Mouse (Mus musculus): ENCODE results near the gene Vav1. TPM values are rescaled to one million over a fixed set of nuclear protein-coding genes. Genes with fewer than 3 reads are reported as not detected.
A peak's percentile ranks its signal among the peaks of the same experiment; 100 is the strongest.

The Vav1 gene
- polyA plus RNA-seq, 1 experiment from 2014 or later, result 1.4 TPM

GRCm38 (mm10) chr17:57237181-57237580 lies 41.7 kb upstream of the Vav1 start:
- 92% methylated on average over 9 of the region's 9 CpGs for WGBS
- H3K27ac ChIP-seq (ENCODE audit: low read depth, low read length), result no peak overlapping the region
- no peaks in the 10 kb centered on the region for H3K9me3 ChIP-seq (ENCODE audit: control insufficient read depth, low read length)
- H3K9ac ChIP-seq (ENCODE audit: low read length), result no peak overlapping the region
- no peaks in the 10 kb centered on the region for H3K4me1 ChIP-seq (replicated peaks; ENCODE audit: control insufficient read depth, insufficient read depth, low read length)
- H3K4me2 ChIP-seq (ENCODE audit: low read depth, low read length, severe bottlenecking), result no peak overlapping the region
- no peak overlapping the region for H3K4me3 ChIP-seq (ENCODE audit: low read depth, low read length)
- H3K27me3 ChIP-seq (ENCODE audit: control insufficient read depth, insufficient read depth, low read length), result no peaks in the 10 kb centered on the region
- H3K36me3 ChIP-seq (ENCODE audit: control insufficient read depth, insufficient read depth, low read length), result no peaks in the 10 kb centered on the region; the same call in 1 of the 2 replicates
- ATAC-seq (replicated peaks; ENCODE audit: low FRiP score) (0 out of 2 replicates have a peak, but pooled peaks have one; percentile 40), DNase-seq (ENCODE audit: low spot score) (no peak)

- ATAC-seq (replicated peaks; ENCODE audit: low FRiP score) (no peak), DNase-seq (ENCODE audit: low spot score) (no peak)
- Histone ChIP-seq H3K4me1 (replicated peaks; ENCODE audit: control insufficient read depth, insufficient read depth, low read length) (peaks cover 7% of the 10 kb centered on the region), H3K4me3 (ENCODE audit: low read depth, low read length) (no peak overlapping the region), H3K27ac (ENCODE audit: low read depth, low read length) (no peak overlapping the region), H3K9me3 (ENCODE audit: control insufficient read depth, low read length) (no peaks in the 10 kb centered on the region), H3K9ac (ENCODE audit: low read length) (no peak overlapping the region), H3K36me3 (ENCODE audit: control insufficient read depth, insufficient read depth, low read length) (no peaks in the 10 kb centered on the region; the same call in 1 of the 2 replicates), H3K27me3 (ENCODE audit: control insufficient read depth, insufficient read depth, low read length) (no peaks in the 10 kb centered on the region), H3K4me2 (ENCODE audit: low read depth, low read length, severe bottlenecking) (no peak overlapping the region)
- 76% methylated on average over 10 of the region's 10 CpGs for WGBS
Measured at GRCm38 (mm10) chr17:57243650-57244370, 35.1 kb upstream of the Vav1 start.

- ATAC-seq (replicated peaks; ENCODE audit: low FRiP score) (no peak), DNase-seq (ENCODE audit: low spot score) (no peak)
- WGBS, result 89% methylated on average over 10 of the region's 10 CpGs
- Histone ChIP-seq H3K9ac (ENCODE audit: low read length) (no peak overlapping the region), H3K27me3 (ENCODE audit: control insufficient read depth, insufficient read depth, low read length) (no peaks in the 10 kb centered on the region), H3K4me2 (ENCODE audit: low read depth, low read length, severe bottlenecking) (no peak overlapping the region), H3K4me1 (replicated peaks; ENCODE audit: control insufficient read depth, insufficient read depth, low read length) (peaks cover 11% of the 10 kb centered on the region), H3K4me3 (ENCODE audit: low read depth, low read length) (no peak overlapping the region), H3K36me3 (ENCODE audit: control insufficient read depth, insufficient read depth, low read length) (no peaks in the 10 kb centered on the region; the same call in 1 of the 2 replicates), H3K27ac (ENCODE audit: low read depth, low read length) (no peak overlapping the region), H3K9me3 (ENCODE audit: control insufficient read depth, low read length) (no peaks in the 10 kb centered on the region)
Measured at GRCm38 (mm10) chr17:57245311-57245929, 33.5 kb upstream of the Vav1 start.

GRCm38 (mm10) chr17:57246663-57247392 lies 32.1 kb upstream of the Vav1 start:
- 0 out of 2 replicates have a peak, but pooled peaks have one; percentile 0 for ATAC-seq (replicated peaks; ENCODE audit: low FRiP score)
- no peak for DNase-seq (ENCODE audit: low spot score)
- 7% methylated on average over 18 of the region's 18 CpGs for WGBS

GRCm38 (mm10) chr17:57247393-57248200 lies 31.3 kb upstream of the Vav1 start:
- Histone ChIP-seq H3K4me2 (ENCODE audit: low read depth, low read length, severe bottlenecking) (peak overlapping the region; percentile 93), H3K27ac (ENCODE audit: low read depth, low read length) (peak overlapping the region; percentile 89), H3K27me3 (ENCODE audit: control insufficient read depth, insufficient read depth, low read length) (no peaks in the 10 kb centered on the region), H3K4me3 (ENCODE audit: low read depth, low read length) (peak overlapping the region; percentile 56), H3K9ac (ENCODE audit: low read length) (peak overlapping the region; percentile 86), H3K9me3 (ENCODE audit: control insufficient read depth, low read length) (no peaks in the 10 kb centered on the region), H3K36me3 (ENCODE audit: control insufficient read depth, insufficient read depth, low read length) (no peaks in the 10 kb centered on the region), H3K4me1 (replicated peaks; ENCODE audit: control insufficient read depth, insufficient read depth, low read length) (peaks cover 13% of the 10 kb centered on the region)
- DNase-seq (ENCODE audit: low spot score) (peak; percentile 93), ATAC-seq (replicated peaks; ENCODE audit: low FRiP score) (peak; percentile 91)
- under 1% methylated on average over 46 of the region's 46 CpGs for WGBS

More at GRCm38 (mm10) chr17:57246663-57247392, 32.1 kb upstream of the Vav1 start:
- H3K36me3 ChIP-seq (ENCODE audit: control insufficient read depth, insufficient read depth, low read length), result no peaks in the 10 kb centered on the region; the same call in 1 of the 2 replicates
- H3K27me3 ChIP-seq (ENCODE audit: control insufficient read depth, insufficient read depth, low read length), result no peaks in the 10 kb centered on the region
- peak overlapping the region; percentile 89 for H3K27ac ChIP-seq (ENCODE audit: low read depth, low read length)
- no peaks in the 10 kb centered on the region for H3K9me3 ChIP-seq (ENCODE audit: control insufficient read depth, low read length)
- H3K4me2 ChIP-seq (ENCODE audit: low read depth, low read length, severe bottlenecking), result peak overlapping the region; percentile 76
- H3K4me3 ChIP-seq (ENCODE audit: low read depth, low read length), result peak overlapping the region; percentile 56
- H3K9ac ChIP-seq (ENCODE audit: low read length), result peak overlapping the region; percentile 86
- peaks cover 13% of the 10 kb centered on the region for H3K4me1 ChIP-seq (replicated peaks; ENCODE audit: control insufficient read depth, insufficient read depth, low read length)

GRCm38 (mm10) chr17:57248201-57248699 lies 30.6 kb upstream of the Vav1 start, which contains the start of gene Gpr108:
TSS of gene Gpr108 (minus strand) at chr17:57248446.
- DNase-seq (ENCODE audit: low spot score) (peak; percentile 86), ATAC-seq (replicated peaks; ENCODE audit: low FRiP score) (peak; percentile 62)
- Histone ChIP-seq H3K4me3 (ENCODE audit: low read depth, low read length) (peak within 1 kb of the TSS; percentile 56), H3K36me3 (ENCODE audit: control insufficient read depth, insufficient read depth, low read length) (no peaks in the 10 kb centered on the region), H3K9me3 (ENCODE audit: control insufficient read depth, low read length) (no peaks in the 10 kb centered on the region), H3K27ac (ENCODE audit: low read depth, low read length) (peak within 1 kb of the TSS; percentile 89), H3K27me3 (ENCODE audit: control insufficient read depth, insufficient read depth, low read length) (no peaks in the 10 kb centered on the region), H3K4me1 (replicated peaks; ENCODE audit: control insufficient read depth, insufficient read depth, low read length) (peaks cover 13% of the 10 kb centered on the region), H3K4me2 (ENCODE audit: low read depth, low read length, severe bottlenecking) (peak within 1 kb of the TSS; percentile 93), H3K9ac (ENCODE audit: low read length) (peak within 1 kb of the TSS; percentile 86)
- WGBS, result under 1% methylated on average over 12 of the region's 12 CpGs

- H3K27me3 ChIP-seq (ENCODE audit: control insufficient read depth, insufficient read depth, low read length), result no peaks in the 10 kb centered on the region
- ATAC-seq (replicated peaks; ENCODE audit: low FRiP score) (no peak), DNase-seq (ENCODE audit: low spot score) (peak; percentile 72)
- H3K4me3 ChIP-seq (ENCODE audit: low read depth, low read length), result peak overlapping the region; percentile 46
- peaks cover 13% of the 10 kb centered on the region for H3K4me1 ChIP-seq (replicated peaks; ENCODE audit: control insufficient read depth, insufficient read depth, low read length)
- 6% methylated on average over 13 of the region's 13 CpGs for WGBS
- peak overlapping the region; percentile 74 for H3K27ac ChIP-seq (ENCODE audit: low read depth, low read length)
- peaks cover under 1% of the 10 kb centered on the region for H3K36me3 ChIP-seq (ENCODE audit: control insufficient read depth, insufficient read depth, low read length)
- peak overlapping the region; percentile 12; the same call in 1 of the 2 replicates for H3K9ac ChIP-seq (ENCODE audit: low read length)
- H3K4me2 ChIP-seq (ENCODE audit: low read depth, low read length, severe bottlenecking), result peak overlapping the region; percentile 93
- no peaks in the 10 kb centered on the region for H3K9me3 ChIP-seq (ENCODE audit: control insufficient read depth, low read length)
Measured at GRCm38 (mm10) chr17:57248771-57249170, 30.1 kb upstream of the Vav1 start.

Measured in forebrain, embryonic 11.5 days (tissue).